Mouse (Mus musculus) heart, postnatal 0 days (tissue): ENCODE measurements around the gene Slc22a21. TPM values are rescaled to one million over a fixed set of nuclear protein-coding genes. Genes with fewer than 3 reads are reported as not detected.

Source experiments
- ATAC-seq: fragments of 200-750 bp; cut with Nextera tagmentation; 2 replicates; pipeline ENCODE4 v1.8.0; 2017; ENCODE audit warnings: low read depth, moderate number of reproducible peaks, moderate library complexity; ENCODE audit not compliant: insufficient read depth
- DNase-seq: peaks from one replicate; pipeline ENCODE4 v3.0.0-alpha.2; 2016; ENCODE audit warnings: low spot score
- H3K27ac ChIP-seq: fragments of 300-500 bp; sonication (generic); 2 replicates; pipeline ENCODE4 v1.5.1; 2014; ENCODE audit warnings: low read depth, mild to moderate bottlenecking
- H3K27me3 ChIP-seq: fragments of 300-500 bp; sonication (generic); 2 replicates; pipeline ENCODE4 v1.6.1; 2014; ENCODE audit warnings: low read length, mixed read lengths; ENCODE audit not compliant: control insufficient read depth, insufficient read depth
- H3K36me3 ChIP-seq: fragments of 300-500 bp; sonication (generic); replicated peaks from 2 replicates; pipeline ENCODE4 v1.6.1; 2014; ENCODE audit warnings: low read length, mixed read lengths; ENCODE audit not compliant: control insufficient read depth, insufficient read depth
- H3K4me1 ChIP-seq: fragments of 300-500 bp; sonication (generic); 2 replicates; pipeline ENCODE4 v1.6.1; 2014; ENCODE audit warnings: antibody characterized with exemption; ENCODE audit not compliant: control insufficient read depth, insufficient read depth
- H3K4me2 ChIP-seq: fragments of 300-500 bp; sonication (generic); 2 replicates; pipeline ENCODE4 v1.6.1; 2014; ENCODE audit warnings: low read depth, mild to moderate bottlenecking, low read length, moderate library complexity
- H3K4me3 ChIP-seq: fragments of 300-500 bp; sonication (generic); 2 replicates; pipeline ENCODE4 v1.5.1; 2014; ENCODE audit warnings: low read depth, low read length
- H3K9ac ChIP-seq: fragments of 300-500 bp; sonication (generic); replicated peaks from 2 replicates; pipeline ENCODE4 v1.6.1; 2014; ENCODE audit warnings: low read depth, low read length, mixed read lengths
- H3K9me3 ChIP-seq: fragments of 300-500 bp; sonication (generic); replicated peaks from 2 replicates; pipeline ENCODE4 v1.6.1; 2016; ENCODE audit warnings: low read length; ENCODE audit not compliant: control insufficient read depth
- CTCF ChIP-seq: IDR thresholded peaks from 2 replicates; pipeline ENCODE4 v1.5.1; 2016; ENCODE audit warnings: antibody characterized with exemption, control low read depth, low read depth
- EP300 ChIP-seq: IDR thresholded peaks from 2 replicates; pipeline ENCODE4 v1.6.1; 2016; ENCODE audit warnings: antibody characterized with exemption, low read depth
- WGBS: fragments of 180-500 bp; shearing (Covaris S2); extraction: QIAGEN DNeasy Blood & Tissue Kit; methylation state at CpG from one replicate; pipeline ENCODE4 v1.1.7; 2014; 5-methylcytosine and 5-hydroxymethylcytosine counted together
- polyA plus RNA-seq: library from polyadenylated mRNA; unstranded; fragments of >200 nt; fragmentation: Nextera tagmentation; extraction: Ambion mirVana; gene quantifications from 2 replicates; pipeline ENCODE4 v1.2.1, GENCODE M21; 2015
- total RNA-seq: library from RNA; depleted of rRNA; stranded (reverse); fragments of >200 nt; gene quantifications from 2 replicates; pipeline ENCODE4 v1.2.3, GENCODE M21; 2014; ENCODE audit warnings: low replicate concordance

Slc22a21 gene
- total and polyA plus RNA-seq, 2 experiments from 2014 or later: 1.5 to 3.2 TPM

GRCm38 (mm10) chr11:53911011-53911410 is 69.1 kb downstream of the Slc22a21 start:
- Histone ChIP-seq H3K4me3 (no peak overlapping the region), H3K27me3 (no peaks in the 10 kb centered on the region), H3K9me3 (no peaks in the 10 kb centered on the region), H3K4me1 (no peaks in the 10 kb centered on the region), H3K27ac (no peak overlapping the region), H3K36me3 (no peaks in the 10 kb centered on the region), H3K4me2 (no peak overlapping the region), H3K9ac (no peak overlapping the region)
- DNase-seq (no peak), ATAC-seq (no peak)
- TF ChIP-seq CTCF (no peak), EP300 (no peak)
- 63% methylated on average over 4 of the region's 4 CpGs for WGBS

GRCm38 (mm10) chr11:53908686-53909085 is 71.4 kb downstream of the Slc22a21 start:
- Histone ChIP-seq H3K9ac (no peak overlapping the region), H3K27ac (no peak overlapping the region), H3K4me3 (no peak overlapping the region), H3K36me3 (no peaks in the 10 kb centered on the region), H3K4me1 (0 out of 2 replicates have a peak, but pooled peaks cover 4% of the 10 kb centered on the region), H3K27me3 (no peaks in the 10 kb centered on the region), H3K4me2 (no peak overlapping the region), H3K9me3 (no peaks in the 10 kb centered on the region)
- no peak for DNase-seq
- TF ChIP-seq EP300: no peak
- no peak for TF ChIP-seq CTCF
- ATAC-seq: no peak
- 78% methylated on average over 8 of the region's 8 CpGs for WGBS

- Histone ChIP-seq H3K9ac (no peak overlapping the region), H3K4me2 (no peak overlapping the region), H3K27me3 (no peaks in the 10 kb centered on the region), H3K4me3 (no peak overlapping the region), H3K36me3 (no peaks in the 10 kb centered on the region), H3K9me3 (no peaks in the 10 kb centered on the region), H3K4me1 (0 out of 2 replicates have a peak, but pooled peaks cover 4% of the 10 kb centered on the region), H3K27ac (no peak overlapping the region)
- ATAC-seq: no peak
- 83% methylated on average over 9 of the region's 9 CpGs for WGBS
- DNase-seq: no peak
- TF ChIP-seq CTCF (no peak), EP300 (no peak)
Observed at GRCm38 (mm10) chr11:53904534-53904925, 75.6 kb downstream of the Slc22a21 start.

- no peaks in the 10 kb centered on the region for H3K36me3 ChIP-seq
- no peak for TF ChIP-seq CTCF
- TF ChIP-seq EP300: no peak
- H3K9me3 ChIP-seq: no peaks in the 10 kb centered on the region
- peak; percentile 70 for ATAC-seq
- H3K4me2 ChIP-seq: no peak overlapping the region
- H3K9ac ChIP-seq: no peak overlapping the region
- H3K27ac ChIP-seq: no peak overlapping the region; the same call in 1 of the 2 replicates
- no peaks in the 10 kb centered on the region for H3K27me3 ChIP-seq
- DNase-seq: peak; percentile 69
- 39% methylated on average over 16 of the region's 16 CpGs for WGBS
- no peak overlapping the region for H3K4me3 ChIP-seq
- 0 out of 2 replicates have a peak, but pooled peaks cover 4% of the 10 kb centered on the region for H3K4me1 ChIP-seq
Observed at GRCm38 (mm10) chr11:53903781-53904533, 76.2 kb downstream of the Slc22a21 start.

- H3K9me3 ChIP-seq: no peaks in the 10 kb centered on the region
- ATAC-seq (no peak), DNase-seq (no peak)
- no peak overlapping the region for H3K4me3 ChIP-seq
- H3K4me2 ChIP-seq: no peak overlapping the region
- no peaks in the 10 kb centered on the region for H3K27me3 ChIP-seq
- no peak for TF ChIP-seq CTCF
- no peak for TF ChIP-seq EP300
- no peak overlapping the region for H3K9ac ChIP-seq
- 94% methylated on average over 14 of the region's 14 CpGs for WGBS
- no peaks in the 10 kb centered on the region for H3K36me3 ChIP-seq
- no peak overlapping the region for H3K27ac ChIP-seq
- 0 out of 2 replicates have a peak, but pooled peaks cover 4% of the 10 kb centered on the region for H3K4me1 ChIP-seq
Observed at GRCm38 (mm10) chr11:53902741-53903140, 77.4 kb downstream of the Slc22a21 start.
